Mouse (Mus musculus): ENCODE data around the gene Dusp22. TPM values are rescaled to one million over a fixed set of nuclear protein-coding genes. Genes with fewer than 3 reads are reported as not detected.

The Dusp22 gene
- polyA plus RNA-seq (2015; fragmentation: Nextera tagmentation; extraction: Ambion mirVana), result 8.0 and 9.0 TPM in 2 replicates

DNA sequence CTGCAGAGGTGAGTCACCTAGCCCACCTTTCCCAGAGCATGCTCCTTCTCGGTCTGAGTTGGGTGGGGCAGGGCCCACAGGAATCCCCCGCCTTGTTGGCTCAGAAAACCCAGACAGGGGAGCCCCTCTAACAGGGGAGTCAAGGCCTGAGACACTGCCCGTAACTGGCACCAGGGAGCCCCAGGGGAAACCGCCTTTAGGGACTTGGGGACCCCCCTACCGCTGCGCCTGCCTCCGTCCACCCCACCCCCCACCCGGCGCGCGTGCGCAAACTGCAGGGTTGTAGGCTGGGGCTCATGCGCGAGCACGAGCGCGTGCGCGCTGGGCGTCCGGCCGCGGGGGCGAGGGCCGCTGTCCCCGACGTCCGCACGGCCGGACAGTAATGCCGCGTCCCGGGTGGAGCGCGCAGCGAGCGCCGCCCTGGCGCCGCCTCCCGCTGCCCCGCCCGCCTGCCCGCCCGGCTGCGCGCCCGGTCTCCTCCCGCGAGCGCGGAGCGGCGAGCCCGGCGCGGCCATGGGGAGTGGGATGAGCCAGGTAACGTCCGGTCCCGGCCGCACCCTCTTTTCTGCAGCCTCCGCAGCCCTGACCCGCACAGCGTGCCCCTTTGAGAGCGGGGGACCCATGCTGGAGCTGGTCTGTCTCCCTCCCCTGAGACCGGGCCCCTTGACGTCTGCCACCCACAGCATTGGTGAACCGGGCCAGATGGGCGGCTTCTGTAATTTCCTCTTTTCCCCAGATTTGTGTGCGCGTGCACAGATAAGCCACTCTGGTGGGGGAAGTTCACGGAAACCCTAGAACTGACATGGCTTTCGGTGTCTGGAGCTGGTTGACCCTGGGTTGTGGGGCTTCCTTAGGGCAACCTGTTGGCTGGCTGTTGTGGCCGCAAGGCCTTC is at the start of gene Dusp22:
TSS of gene Dusp22 (plus strand) at position 387 of the 893 bp plus-strand sequence.
- 2% methylated on average over 65 of the region's 74 CpGs for WGBS
- Histone ChIP-seq H3K4me1 (replicated peaks; ENCODE audit: control insufficient read depth, insufficient read depth, low read length) (no peaks in the 10 kb centered on the region), H3K4me3 (ENCODE audit: low read depth, low read length) (peak within 1 kb of the TSS; percentile 75), H3K36me3 (ENCODE audit: control insufficient read depth, insufficient read depth) (no peaks in the 10 kb centered on the region), H3K9ac (ENCODE audit: low read depth, low read length) (peak within 1 kb of the TSS; percentile 64), H3K27ac (ENCODE audit: low read depth, low read length) (peak within 1 kb of the TSS; percentile 50; the same call in 1 of the 2 replicates), H3K9me3 (ENCODE audit: control insufficient read depth) (no peaks in the 10 kb centered on the region), H3K4me2 (replicated peaks; ENCODE audit: low read depth) (peak within 1 kb of the TSS; percentile 93), H3K27me3 (replicated peaks; ENCODE audit: control insufficient read depth, insufficient read depth, low read length) (no peaks in the 10 kb centered on the region)
- TF ChIP-seq CTCF (IDR thresholded peaks at IDR 0.05; ENCODE audit: low read depth), result 0 out of 2 replicates have a peak, but pooled peaks have one; percentile 18
- peak; percentile 94 for ATAC-seq

DNA sequence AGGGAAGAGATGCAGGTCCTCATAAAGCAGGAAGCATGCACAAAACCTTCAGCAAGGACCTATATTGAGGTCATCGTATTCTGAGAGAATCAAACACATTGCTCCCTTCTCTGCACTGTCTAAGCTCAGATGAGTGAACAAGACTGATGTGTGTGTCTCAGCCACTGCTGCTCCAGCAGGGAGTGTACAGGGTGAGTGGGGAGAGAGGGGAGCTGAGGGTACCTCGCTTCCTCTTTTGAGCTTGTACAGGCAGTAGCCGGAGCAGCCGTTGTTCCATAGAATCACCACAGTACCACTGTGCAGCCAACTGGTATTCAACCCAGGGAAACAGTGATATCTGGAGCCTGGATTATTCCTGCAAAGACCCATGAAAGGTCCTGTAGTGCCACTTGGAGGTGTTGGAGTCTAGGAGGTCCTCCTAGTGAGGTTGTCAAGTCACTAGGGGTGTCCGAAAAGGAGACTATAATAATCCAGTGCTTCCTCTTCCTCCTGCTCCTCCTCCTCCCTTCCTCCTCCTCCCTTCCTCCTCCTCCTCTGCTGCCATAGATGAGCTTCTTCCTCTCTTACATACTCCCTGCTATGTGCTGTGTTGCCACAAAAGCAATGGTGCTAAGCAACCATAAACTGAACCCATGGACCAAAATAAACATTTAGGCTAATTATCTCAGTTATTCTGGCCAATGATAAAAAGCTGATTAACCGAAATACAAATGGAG is 47.6 kb upstream of the Dusp22 start:
- Histone ChIP-seq H3K27ac (ENCODE audit: low read depth, low read length) (no peak overlapping the region), H3K27me3 (replicated peaks; ENCODE audit: control insufficient read depth, insufficient read depth, low read length) (no peaks in the 10 kb centered on the region), H3K4me3 (ENCODE audit: low read depth, low read length) (no peak overlapping the region), H3K4me1 (replicated peaks; ENCODE audit: control insufficient read depth, insufficient read depth, low read length) (no peaks in the 10 kb centered on the region), H3K9me3 (ENCODE audit: control insufficient read depth) (no peaks in the 10 kb centered on the region), H3K4me2 (replicated peaks; ENCODE audit: low read depth) (no peak overlapping the region), H3K36me3 (ENCODE audit: control insufficient read depth, insufficient read depth) (no peaks in the 10 kb centered on the region), H3K9ac (ENCODE audit: low read depth, low read length) (no peak overlapping the region)
- ATAC-seq, result no peak
- no peak for TF ChIP-seq CTCF (IDR thresholded peaks at IDR 0.05; ENCODE audit: low read depth)
- WGBS, result 83% methylated on average over 6 of the region's 6 CpGs

GRCm38 (mm10) chr13:30619684-30620083 is 40.1 kb upstream of the Dusp22 start:
- Histone ChIP-seq H3K9me3 (ENCODE audit: control insufficient read depth) (no peaks in the 10 kb centered on the region), H3K4me2 (replicated peaks; ENCODE audit: low read depth) (no peak overlapping the region), H3K4me3 (ENCODE audit: low read depth, low read length) (no peak overlapping the region), H3K27me3 (replicated peaks; ENCODE audit: control insufficient read depth, insufficient read depth, low read length) (no peaks in the 10 kb centered on the region), H3K36me3 (ENCODE audit: control insufficient read depth, insufficient read depth) (no peaks in the 10 kb centered on the region), H3K9ac (ENCODE audit: low read depth, low read length) (no peak overlapping the region), H3K27ac (ENCODE audit: low read depth, low read length) (no peak overlapping the region), H3K4me1 (replicated peaks; ENCODE audit: control insufficient read depth, insufficient read depth, low read length) (no peaks in the 10 kb centered on the region)
- 66% methylated on average over 3 of the region's 3 CpGs for WGBS
- TF ChIP-seq CTCF (IDR thresholded peaks at IDR 0.05; ENCODE audit: low read depth), result no peak
- no peak for ATAC-seq

GRCm38 (mm10) chr13:30628195-30629048 is 31.4 kb upstream of the Dusp22 start:
- Histone ChIP-seq H3K27ac (ENCODE audit: low read depth, low read length) (no peak overlapping the region), H3K4me2 (replicated peaks; ENCODE audit: low read depth) (no peak overlapping the region), H3K9me3 (ENCODE audit: control insufficient read depth) (no peaks in the 10 kb centered on the region), H3K36me3 (ENCODE audit: control insufficient read depth, insufficient read depth) (no peaks in the 10 kb centered on the region), H3K9ac (ENCODE audit: low read depth, low read length) (no peak overlapping the region), H3K4me3 (ENCODE audit: low read depth, low read length) (no peak overlapping the region), H3K4me1 (replicated peaks; ENCODE audit: control insufficient read depth, insufficient read depth, low read length) (no peaks in the 10 kb centered on the region), H3K27me3 (replicated peaks; ENCODE audit: control insufficient read depth, insufficient read depth, low read length) (no peaks in the 10 kb centered on the region)
- TF ChIP-seq CTCF (IDR thresholded peaks at IDR 0.05; ENCODE audit: low read depth), result no peak
- no peak for ATAC-seq
- WGBS, result 54% methylated on average over 8 of the region's 8 CpGs

GRCm38 (mm10) chr13:30629794-30630410 is 29.9 kb upstream of the Dusp22 start:
- Histone ChIP-seq H3K4me1 (replicated peaks; ENCODE audit: control insufficient read depth, insufficient read depth, low read length) (no peaks in the 10 kb centered on the region), H3K36me3 (ENCODE audit: control insufficient read depth, insufficient read depth) (no peaks in the 10 kb centered on the region), H3K4me3 (ENCODE audit: low read depth, low read length) (no peak overlapping the region), H3K27ac (ENCODE audit: low read depth, low read length) (no peak overlapping the region), H3K9me3 (ENCODE audit: control insufficient read depth) (no peaks in the 10 kb centered on the region), H3K4me2 (replicated peaks; ENCODE audit: low read depth) (no peak overlapping the region), H3K27me3 (replicated peaks; ENCODE audit: control insufficient read depth, insufficient read depth, low read length) (no peaks in the 10 kb centered on the region), H3K9ac (ENCODE audit: low read depth, low read length) (no peak overlapping the region)
- ATAC-seq, result no peak
- WGBS, result 72% methylated on average over 10 of the region's 10 CpGs
- no peak for TF ChIP-seq CTCF (IDR thresholded peaks at IDR 0.05; ENCODE audit: low read depth)

Measured in intestine, postnatal 0 days (tissue).